Mouse (Mus musculus): Measurements from ENCODE around the gene Rassf7. TPM values are rescaled to one million over a fixed set of nuclear protein-coding genes. Genes with fewer than 3 reads are reported as not detected.

The Rassf7 gene
- polyA plus RNA-seq, 1 experiment = 54.5 TPM

- Histone ChIP-seq H3K79me2 (ENCODE audit: control insufficient read depth, insufficient read depth) (peaks cover 9% of the 10 kb centered on the region), H3ac (ENCODE audit: control insufficient read depth, insufficient read length) (no peak overlapping the region), H3K4me2 (ENCODE audit: low read depth) (peak overlapping the region; percentile 75), H3K36me3 (ENCODE audit: control insufficient read depth, insufficient read depth) (peaks cover 18% of the 10 kb centered on the region), H3K27me3 (ENCODE audit: control insufficient read depth, insufficient read depth, insufficient read length) (no peaks in the 10 kb centered on the region), H3K4me3 (peak overlapping the region; percentile 47)
- TF ChIP-seq USF1 (IDR thresholded peaks at IDR 0.05; ENCODE audit: low read depth) (no peak), MAX (IDR thresholded peaks at IDR 0.05; ENCODE audit: low read depth) (no peak), MYOG (IDR thresholded peaks at IDR 0.05; ENCODE audit: control insufficient read depth in 1 of 3, insufficient read depth in 1 of 3, insufficient read length in 2 of 3, low read depth in 2 of 3) (no peak), SRF (IDR thresholded peaks at IDR 0.05; ENCODE audit: control insufficient read depth, insufficient read length, low read depth) (no peak), REST (IDR thresholded peaks at IDR 0.05; ENCODE audit: insufficient read depth, insufficient read length) (no peak), POLR2AphosphoS2 (IDR thresholded peaks at IDR 0.05; ENCODE audit: insufficient read length, low read depth) (no peak), POLR2A (IDR thresholded peaks at IDR 0.05; ENCODE audit: insufficient read length, low read depth) (no peak), E2F4 (IDR thresholded peaks at IDR 0.05; ENCODE audit: insufficient read depth) (no peak), MYOD1 (IDR thresholded peaks at IDR 0.05; ENCODE audit: control insufficient read depth in 1 of 3, insufficient read length in 2 of 3, low read depth in 2 of 3) (no peak), TCF12 (IDR thresholded peaks at IDR 0.05; ENCODE audit: insufficient read depth, poor library complexity, severe bottlenecking) (no peak), TCF3 (IDR thresholded peaks at IDR 0.05; ENCODE audit: insufficient read length, low read depth) (no peak), CEBPB (IDR thresholded peaks at IDR 0.05; ENCODE audit: insufficient read depth, poor library complexity, severe bottlenecking) (no peak)
Measured at GRCm38 (mm10) chr7:141191796-141192685, 23.6 kb upstream of the Rassf7 start.

GRCm38 (mm10) chr7:141192776-141193347, 22.8 kb upstream of the Rassf7 start:
- H3K27me3 ChIP-seq (ENCODE audit: control insufficient read depth, insufficient read depth, insufficient read length) = no peaks in the 10 kb centered on the region
- H3ac ChIP-seq (ENCODE audit: control insufficient read depth, insufficient read length) = peak overlapping the region; percentile 82
- peaks cover 18% of the 10 kb centered on the region for H3K36me3 ChIP-seq (ENCODE audit: control insufficient read depth, insufficient read depth)
- H3K79me2 ChIP-seq (ENCODE audit: control insufficient read depth, insufficient read depth) = peaks cover 9% of the 10 kb centered on the region
- TF ChIP-seq MYOG (IDR thresholded peaks at IDR 0.05; ENCODE audit: control insufficient read depth in 1 of 3, insufficient read depth in 1 of 3, insufficient read length in 2 of 3, low read depth in 2 of 3) = no peak
- no peak for TF ChIP-seq POLR2AphosphoS2 (IDR thresholded peaks at IDR 0.05; ENCODE audit: insufficient read length, low read depth)
- TF ChIP-seq SRF (IDR thresholded peaks at IDR 0.05; ENCODE audit: control insufficient read depth, insufficient read length, low read depth) = no peak
- TF ChIP-seq TCF12 (IDR thresholded peaks at IDR 0.05; ENCODE audit: insufficient read depth, poor library complexity, severe bottlenecking) = no peak
- TF ChIP-seq MAX (IDR thresholded peaks at IDR 0.05; ENCODE audit: low read depth) = no peak
- no peak for TF ChIP-seq USF1 (IDR thresholded peaks at IDR 0.05; ENCODE audit: low read depth)
- no peak for TF ChIP-seq E2F4 (IDR thresholded peaks at IDR 0.05; ENCODE audit: insufficient read depth)
- no peak for TF ChIP-seq REST (IDR thresholded peaks at IDR 0.05; ENCODE audit: insufficient read depth, insufficient read length)
- no peak for TF ChIP-seq POLR2A (IDR thresholded peaks at IDR 0.05; ENCODE audit: insufficient read length, low read depth)
- TF ChIP-seq TCF3 (IDR thresholded peaks at IDR 0.05; ENCODE audit: insufficient read length, low read depth) = no peak
- TF ChIP-seq CEBPB (IDR thresholded peaks at IDR 0.05; ENCODE audit: insufficient read depth, poor library complexity, severe bottlenecking) = no peak
- no peak for TF ChIP-seq MYOD1 (IDR thresholded peaks at IDR 0.05; ENCODE audit: control insufficient read depth in 1 of 3, insufficient read length in 2 of 3, low read depth in 2 of 3)
- peak overlapping the region; percentile 75 for H3K4me2 ChIP-seq (ENCODE audit: low read depth)
- H3K4me3 ChIP-seq = peak overlapping the region; percentile 47

GRCm38 (mm10) chr7:141193348-141193856, 22.3 kb upstream of the Rassf7 start:
- H3K36me3 ChIP-seq (ENCODE audit: control insufficient read depth, insufficient read depth) = peaks cover 18% of the 10 kb centered on the region
- H3K4me2 ChIP-seq (ENCODE audit: low read depth) = peak overlapping the region; percentile 75
- H3K27me3 ChIP-seq (ENCODE audit: control insufficient read depth, insufficient read depth, insufficient read length) = no peaks in the 10 kb centered on the region
- TF ChIP-seq MYOD1 (IDR thresholded peaks at IDR 0.05; ENCODE audit: control insufficient read depth in 1 of 3, insufficient read length in 2 of 3, low read depth in 2 of 3) = peak in 1 of 3 experiments; percentile 11
- no peak for TF ChIP-seq POLR2AphosphoS2 (IDR thresholded peaks at IDR 0.05; ENCODE audit: insufficient read length, low read depth)
- peak overlapping the region; percentile 82 for H3ac ChIP-seq (ENCODE audit: control insufficient read depth, insufficient read length)
- H3K79me2 ChIP-seq (ENCODE audit: control insufficient read depth, insufficient read depth) = peaks cover 9% of the 10 kb centered on the region
- H3K4me3 ChIP-seq = peak overlapping the region; percentile 47

- no peaks in the 10 kb centered on the region for H3K27me3 ChIP-seq (ENCODE audit: control insufficient read depth, insufficient read depth, insufficient read length)
- H3K4me2 ChIP-seq (ENCODE audit: low read depth) = peak within 1 kb of the TSS; percentile 99
- TF ChIP-seq SRF (IDR thresholded peaks at IDR 0.05; ENCODE audit: control insufficient read depth, insufficient read length, low read depth) = peak; percentile 56
- TF ChIP-seq CEBPB (IDR thresholded peaks at IDR 0.05; ENCODE audit: insufficient read depth, poor library complexity, severe bottlenecking) = no peak
- TF ChIP-seq POLR2AphosphoS2 (IDR thresholded peaks at IDR 0.05; ENCODE audit: insufficient read length, low read depth) = peak; percentile 72
- TF ChIP-seq POLR2A (IDR thresholded peaks at IDR 0.05; ENCODE audit: insufficient read length, low read depth) = peak; percentile 69
- H3K4me3 ChIP-seq = peak within 1 kb of the TSS; percentile 47
- peaks cover 18% of the 10 kb centered on the region for H3K36me3 ChIP-seq (ENCODE audit: control insufficient read depth, insufficient read depth)
- H3K79me2 ChIP-seq (ENCODE audit: control insufficient read depth, insufficient read depth) = peaks cover 9% of the 10 kb centered on the region
- peak within 1 kb of the TSS; percentile 82 for H3ac ChIP-seq (ENCODE audit: control insufficient read depth, insufficient read length)
Measured at GRCm38 (mm10) chr7:141193948-141194347, 21.7 kb upstream of the Rassf7 start, which contains the start of the genes Hras and Lrrc56. Hras (minus strand) TSS chr7:141194005. Lrrc56 (plus strand) TSS chr7:141194157.
